In the genomic region with DNA sequence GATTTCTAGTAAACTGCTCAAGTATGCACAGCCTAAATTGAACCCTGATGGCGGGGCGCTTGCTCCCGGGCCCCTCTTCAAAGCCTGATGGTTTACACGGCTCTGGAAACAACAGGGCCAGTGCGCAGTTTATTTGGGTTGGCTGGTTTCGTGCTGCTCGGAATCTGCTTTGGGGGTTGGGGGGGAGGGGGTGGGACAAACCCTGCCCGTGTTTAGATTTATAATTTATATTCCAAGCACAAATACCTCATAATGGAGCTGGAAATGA, we compare ENCODE assay signal across 19 mouse cellular contexts. TPM values are rescaled to one million over a fixed set of nuclear protein-coding genes. Genes with fewer than 3 reads are reported as not detected.
A peak's percentile ranks its signal among the peaks of the same experiment; 100 is the strongest.
DNase-seq lines count a peak whose midpoint lies in the region; ATAC-seq lines count a peak whose summit lies in the region.
"Had no signal": no experiment of that assay in that cellular context is flagged by ENCODE, and none has a peak within 500 bp of the region (broad histone marks: within the 10 kb centered on the region; RNA-seq: fewer than 3 reads in every experiment).

No protein-coding gene starts in this region.

- peak overlapping the region; percentile 65; the same call in 1 of the 2 replicates for H3K27ac ChIP-seq in heart, embryonic 11.5 days (ENCODE audit: low read depth, low read length)
- peak overlapping the region; percentile 80 for H3K27ac ChIP-seq in kidney, embryonic 16.5 days (ENCODE audit: low read length)
- H3K27ac ChIP-seq in embryonic facial prominence, embryonic 12.5 days = peak overlapping the region; percentile 78
- no peak overlapping the region for H3K27ac ChIP-seq in limb, embryonic 11.5 days (replicated peaks; ENCODE audit: low read depth, low read length)
- no peak overlapping the region for H3K27ac ChIP-seq in hindbrain, embryonic 11.5 days (ENCODE audit: low read depth, low read length)
- H3K27ac ChIP-seq: forebrain, embryonic 13.5 days; hindbrain, postnatal 0 days; liver, embryonic 14.5 days; macrophage had no signal

- 35% methylated on average over 8 of the region's 8 CpGs for WGBS in heart, embryonic 11.5 days (ENCODE audit: insufficient replicate concordance)
- WGBS in kidney, embryonic 16.5 days = 44% methylated on average over 8 of the region's 8 CpGs
- 18% methylated on average over 8 of the region's 8 CpGs for WGBS in embryonic facial prominence, embryonic 12.5 days
- WGBS in limb, embryonic 11.5 days = 16% methylated on average over 8 of the region's 8 CpGs
- 70% methylated on average over 8 of the region's 8 CpGs for WGBS in hindbrain, embryonic 11.5 days

- peaks cover 10% of the 10 kb centered on the region for H3K4me1 ChIP-seq in heart, embryonic 11.5 days (ENCODE audit: control insufficient read depth, insufficient read depth, low read length)
- H3K4me1 ChIP-seq in kidney, embryonic 16.5 days (ENCODE audit: insufficient read depth, low read length) = peaks cover 27% of the 10 kb centered on the region
- H3K4me1 ChIP-seq in embryonic facial prominence, embryonic 12.5 days = peaks cover 18% of the 10 kb centered on the region
- H3K4me1 ChIP-seq in limb, embryonic 11.5 days (ENCODE audit: control insufficient read depth, insufficient read depth, low read length) = peaks cover 11% of the 10 kb centered on the region
- no peaks in the 10 kb centered on the region for H3K4me1 ChIP-seq in hindbrain, embryonic 11.5 days (replicated peaks; ENCODE audit: control insufficient read depth, insufficient read depth, low read length)
- H3K4me1 ChIP-seq: forebrain, embryonic 13.5 days had no signal

- no peaks in the 10 kb centered on the region for H3K36me3 ChIP-seq in heart, embryonic 11.5 days (ENCODE audit: control insufficient read depth, insufficient read depth, low read length)
- H3K36me3 ChIP-seq in kidney, embryonic 16.5 days (ENCODE audit: insufficient read depth, low read length) = no peaks in the 10 kb centered on the region
- no peaks in the 10 kb centered on the region for H3K36me3 ChIP-seq in embryonic facial prominence, embryonic 12.5 days
- H3K36me3 ChIP-seq in limb, embryonic 11.5 days (ENCODE audit: control insufficient read depth, insufficient read depth, low read length) = no peaks in the 10 kb centered on the region
- no peaks in the 10 kb centered on the region for H3K36me3 ChIP-seq in hindbrain, embryonic 11.5 days (ENCODE audit: control insufficient read depth, insufficient read depth, low read length)

- no peaks in the 10 kb centered on the region for H3K9me3 ChIP-seq in heart, embryonic 11.5 days (replicated peaks; ENCODE audit: control insufficient read depth, low read length)
- peaks cover 2% of the 10 kb centered on the region; the same call in 1 of the 2 replicates for H3K9me3 ChIP-seq in kidney, embryonic 16.5 days (ENCODE audit: low read length)
- no peaks in the 10 kb centered on the region for H3K9me3 ChIP-seq in embryonic facial prominence, embryonic 12.5 days
- no peaks in the 10 kb centered on the region for H3K9me3 ChIP-seq in limb, embryonic 11.5 days (ENCODE audit: control insufficient read depth, low read length)
- no peaks in the 10 kb centered on the region for H3K9me3 ChIP-seq in hindbrain, embryonic 11.5 days (ENCODE audit: control insufficient read depth, low read length)

- no peak for DNase-seq in heart, postnatal 25 days (ENCODE audit: low spot score)
- DNase-seq in kidney, adult 9 months = no peak
- DNase-seq in limb, embryonic 11.5 days (ENCODE audit: low spot score) = peak; percentile 56
- DNase-seq in hindbrain, embryonic 11.5 days (ENCODE audit: low spot score) = no peak
- no peak for DNase-seq in right cerebral cortex, adult 18-20 months
- DNase-seq: adrenal gland, postnatal 36 days; cerebellum, adult 9-11 months; kidney, postnatal 25 days; midbrain, embryonic 14.5 days; right cerebral cortex, postnatal 25 days; thymus, postnatal 4 days had no signal

- intact Hi-C loops in heart, postnatal 25 days (cut with DNase I) = no loop called here

- H3K27me3 ChIP-seq in heart, embryonic 11.5 days (ENCODE audit: control insufficient read depth, insufficient read depth, low read length) = no peaks in the 10 kb centered on the region
- no peaks in the 10 kb centered on the region for H3K27me3 ChIP-seq in kidney, embryonic 16.5 days (ENCODE audit: insufficient read depth, low read length)
- peaks cover 3% of the 10 kb centered on the region; the same call in 1 of the 2 replicates for H3K27me3 ChIP-seq in embryonic facial prominence, embryonic 12.5 days
- no peaks in the 10 kb centered on the region; the same call in 1 of the 2 replicates for H3K27me3 ChIP-seq in limb, embryonic 11.5 days (ENCODE audit: control insufficient read depth, insufficient read depth, low read length)
- peaks cover 1% of the 10 kb centered on the region for H3K27me3 ChIP-seq in hindbrain, embryonic 11.5 days (ENCODE audit: control insufficient read depth, insufficient read depth, low read length)

- 0 out of 2 replicates have a peak overlapping the region, but pooled peaks have one; percentile 22 for H3K9ac ChIP-seq in heart, embryonic 11.5 days (ENCODE audit: low read depth, low read length)
- H3K9ac ChIP-seq in kidney, embryonic 16.5 days (replicated peaks; ENCODE audit: low read length) = no peak overlapping the region
- H3K9ac ChIP-seq in embryonic facial prominence, embryonic 12.5 days = no peak overlapping the region
- no peak overlapping the region for H3K9ac ChIP-seq in limb, embryonic 11.5 days (ENCODE audit: low read length)
- no peak overlapping the region for H3K9ac ChIP-seq in hindbrain, embryonic 11.5 days (ENCODE audit: low read depth, low read length)
- H3K9ac ChIP-seq: forebrain, embryonic 13.5 days; liver, embryonic 14.5 days had no signal

- no peak for ATAC-seq in heart, embryonic 11.5 days (replicated peaks; ENCODE audit: insufficient number of reproducible peaks, low FRiP score, low TSS enrichment)
- peak; percentile 8; the same call in 1 of the 2 replicates for ATAC-seq in kidney, embryonic 16.5 days (ENCODE audit: low FRiP score, low TSS enrichment)
- no peak for ATAC-seq in embryonic facial prominence, embryonic 12.5 days (ENCODE audit: insufficient number of reproducible peaks, insufficient read depth, low FRiP score, low TSS enrichment)
- ATAC-seq in limb, embryonic 11.5 days (ENCODE audit: insufficient number of reproducible peaks, low FRiP score, low TSS enrichment, low read depth) = no peak
- ATAC-seq in hindbrain, embryonic 11.5 days (ENCODE audit: low FRiP score) = no peak
- ATAC-seq: activated CD4-positive, CD25-positive, alpha-beta regulatory T cell, adult 4 months; forebrain, embryonic 13.5 days; hindbrain, postnatal 0 days had no signal

- H3K4me3 ChIP-seq in heart, embryonic 11.5 days (ENCODE audit: low read depth, low read length) = no peak overlapping the region
- H3K4me3 ChIP-seq in kidney, embryonic 16.5 days (ENCODE audit: low read length) = no peak overlapping the region
- no peak overlapping the region for H3K4me3 ChIP-seq in embryonic facial prominence, embryonic 12.5 days
- H3K4me3 ChIP-seq in limb, embryonic 11.5 days (ENCODE audit: low read depth, low read length) = no peak overlapping the region
- no peak overlapping the region for H3K4me3 ChIP-seq in hindbrain, embryonic 11.5 days (ENCODE audit: low read depth, low read length)
- H3K4me3 ChIP-seq: forebrain, embryonic 13.5 days had no signal

- peak overlapping the region; percentile 49 for H3K4me2 ChIP-seq in heart, embryonic 11.5 days
- H3K4me2 ChIP-seq in kidney, embryonic 16.5 days (replicated peaks; ENCODE audit: low read depth, low read length) = no peak overlapping the region
- 0 out of 2 replicates have a peak overlapping the region, but pooled peaks have one; percentile 8 for H3K4me2 ChIP-seq in embryonic facial prominence, embryonic 12.5 days (replicated peaks)
- no peak overlapping the region for H3K4me2 ChIP-seq in limb, embryonic 11.5 days (ENCODE audit: low read depth, severe bottlenecking)
- no peak overlapping the region for H3K4me2 ChIP-seq in hindbrain, embryonic 11.5 days (replicated peaks; ENCODE audit: low read depth, low read length)
- H3K4me2 ChIP-seq: forebrain, embryonic 13.5 days had no signal

RNA-seq across cellular contexts. Expression of a gene that starts 24.2 kb away (rescaled TPM):
- polyA plus RNA-seq in heart, embryonic 11.5 days (2014; fragmentation: Nextera tagmentation; extraction: Ambion mirVana) = 8.9 and 11.8 TPM in 2 replicates
- 1 to 10 TPM; 3.1 to 3.4 TPM for total RNA-seq in heart, postnatal 25 days (2021)
- polyA plus RNA-seq in kidney, embryonic 16.5 days (2015; fragmentation: Nextera tagmentation; extraction: Ambion mirVana) = 20.0 and 23.9 TPM in 2 replicates
- 6.0 and 6.6 TPM in 2 replicates for polyA plus RNA-seq in embryonic facial prominence, embryonic 12.5 days (2016; fragmentation: Nextera tagmentation; extraction: Ambion mirVana)
- 5.0 and 5.7 TPM in 2 replicates for polyA plus RNA-seq in limb, embryonic 11.5 days (2014; fragmentation: Nextera tagmentation; extraction: Ambion mirVana)
- polyA plus RNA-seq in hindbrain, embryonic 11.5 days (2014; fragmentation: Nextera tagmentation; extraction: Ambion mirVana) = 7.1 and 7.5 TPM in 2 replicates
- polyA plus RNA-seq: macrophage had no signal

RNA-seq across cellular contexts. Expression of a gene that starts 46.2 kb away (rescaled TPM):
- 0.97 and 2.1 TPM in 2 replicates for polyA plus RNA-seq in heart, embryonic 11.5 days (2014; fragmentation: Nextera tagmentation; extraction: Ambion mirVana)
- total RNA-seq in heart, postnatal 25 days (2021) = under 1 TPM; 0.49 to 0.75 TPM
- 1.9 and 2.6 TPM in 2 replicates for polyA plus RNA-seq in kidney, embryonic 16.5 days (2015; fragmentation: Nextera tagmentation; extraction: Ambion mirVana)
- 2.0 and 3.6 TPM in 2 replicates for polyA plus RNA-seq in embryonic facial prominence, embryonic 12.5 days (2016; fragmentation: Nextera tagmentation; extraction: Ambion mirVana)
- polyA plus RNA-seq in limb, embryonic 11.5 days (2014; fragmentation: Nextera tagmentation; extraction: Ambion mirVana) = 0.54 and 0.55 TPM in 2 replicates
- 0.49 and 0.69 TPM in 2 replicates for polyA plus RNA-seq in hindbrain, embryonic 11.5 days (2014; fragmentation: Nextera tagmentation; extraction: Ambion mirVana)
- polyA plus RNA-seq: macrophage had no signal

Comparison
In these comparisons a context has a peak if more than half of its experiments do, and no peak if none do; other contexts are left out.
1. H3K27ac ChIP-seq: peak in heart, embryonic 11.5 days (single experiment), kidney, embryonic 16.5 days (single experiment) and embryonic facial prominence, embryonic 12.5 days (single experiment); none in limb, embryonic 11.5 days (single experiment) and hindbrain, embryonic 11.5 days (single experiment).
2. H3K4me2 ChIP-seq: peak in heart, embryonic 11.5 days (single experiment) and embryonic facial prominence, embryonic 12.5 days (single experiment); none in kidney, embryonic 16.5 days (single experiment), limb, embryonic 11.5 days (single experiment) and hindbrain, embryonic 11.5 days (single experiment).